Mouse (Mus musculus) granulocyte monocyte progenitor cell, adult 5-6 weeks (primary cell): ENCODE measurements around the gene Fam160b1. TPM values are rescaled to one million over a fixed set of nuclear protein-coding genes. Genes with fewer than 3 reads are reported as not detected.
A peak's percentile ranks its signal among the peaks of the same experiment; 100 is the strongest.

Experiments used
- ATAC-seq: replicated peaks from 2 replicates; pipeline ENCODE4 v1.8.0; 2016; ENCODE audit warnings: mild to moderate bottlenecking, moderate TSS enrichment, inconsistent platforms; ENCODE audit not compliant: poor library complexity, severe bottlenecking
- total RNA-seq, 2 experiments: library from RNA; stranded (forward) in 1 of 2; stranded (reverse) in 1 of 2; fragments of 200-712, 200-1000 nt in 1 of 2; fragments of >200 nt in 1 of 2; fragmentation: Nextera tagmentation in 1 of 2; gene quantifications; 2 replicates each; pipeline ENCODE4 v1.2.3; 2014 to 2017

The Fam160b1 gene
- total RNA-seq (2014; fragmentation: Nextera tagmentation) (18.0 and 25.6 TPM in 2 replicates), total RNA-seq (2017) (15.3 and 15.8 TPM in 2 replicates)

DNA sequence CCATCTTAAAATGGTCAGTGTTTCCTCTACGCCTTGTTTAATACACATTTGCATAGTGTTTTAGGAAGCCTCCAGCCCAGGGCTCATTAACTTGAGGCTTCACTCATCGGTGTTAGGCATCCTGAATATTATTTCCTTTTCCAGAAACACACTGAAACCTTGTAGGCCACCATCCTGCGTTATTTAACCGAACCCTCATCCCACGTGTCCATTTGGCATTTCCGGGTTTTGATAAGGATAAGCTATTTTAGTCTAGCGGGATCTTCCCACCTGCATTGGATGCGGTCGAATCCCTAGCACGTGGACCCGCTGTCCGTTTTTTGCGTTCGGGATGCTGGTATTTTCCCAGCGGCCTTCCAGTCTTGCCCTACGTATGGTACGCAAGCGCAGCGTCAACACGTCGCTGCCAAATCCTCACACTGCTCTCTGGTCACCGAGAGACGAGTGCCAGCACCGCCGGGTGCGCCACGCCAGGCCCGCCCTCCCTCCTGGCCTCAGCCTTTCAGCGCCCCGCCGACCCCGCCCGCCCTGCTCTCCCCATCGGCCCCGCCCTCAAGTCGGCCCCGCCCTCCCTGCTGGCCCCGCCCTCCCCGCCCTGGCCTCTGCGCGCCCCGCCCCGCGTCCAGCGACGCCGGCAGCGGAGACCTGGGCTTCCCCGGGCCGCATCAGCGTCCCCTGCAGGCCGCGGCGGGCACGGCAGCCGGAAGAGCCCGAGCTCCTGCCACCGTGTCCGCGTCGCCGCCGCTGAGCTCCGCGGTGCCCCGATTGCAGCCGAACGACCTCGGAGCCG, at the start of gene Fam160b1:
Fam160b1 (plus strand) TSS at position 340 of the 790 bp plus-strand sequence.
- peak; percentile 70 for ATAC-seq

DNA sequence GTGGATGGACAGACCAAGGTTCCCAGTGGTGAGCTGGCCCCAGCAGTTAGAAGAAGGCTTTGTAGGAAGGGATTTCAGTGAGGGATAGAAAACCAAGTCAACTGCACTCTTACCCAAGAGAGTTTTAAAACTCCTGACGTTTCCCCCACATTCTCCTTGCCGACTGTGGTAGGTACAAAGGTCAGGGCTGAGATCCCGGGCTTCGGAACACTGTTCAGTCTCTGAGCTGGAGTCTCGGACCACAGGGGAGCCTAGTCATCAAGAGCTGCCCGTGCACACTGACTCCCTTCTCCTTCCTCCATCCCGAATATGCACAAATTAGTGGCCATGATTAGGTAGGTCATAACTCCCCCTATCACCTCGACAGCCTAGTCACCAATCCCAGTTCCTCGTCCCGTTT, 47.3 kb upstream of the Fam160b1 start:
- no peak for ATAC-seq

DNA sequence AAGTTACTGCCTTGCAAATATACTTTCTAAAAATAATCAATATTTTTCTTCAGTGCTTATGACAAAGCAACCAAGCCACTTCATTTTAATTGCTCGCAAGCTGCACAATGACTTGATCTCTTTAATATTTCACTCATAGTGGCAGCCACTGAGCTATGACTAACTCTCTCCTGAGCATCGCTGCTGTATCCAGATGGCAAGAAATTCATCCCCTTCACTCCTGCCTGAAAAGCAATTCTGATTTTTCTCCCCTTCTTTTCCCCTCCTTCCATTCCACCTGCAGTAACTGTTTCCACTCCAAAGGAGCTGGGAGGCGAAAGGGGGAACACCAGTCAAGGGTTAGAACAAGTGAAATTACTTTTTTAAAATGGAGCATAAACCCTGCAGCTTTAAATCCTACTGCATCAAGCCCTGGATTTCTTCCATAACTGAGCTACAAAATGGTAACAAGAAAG, 46.6 kb upstream of the Fam160b1 start:
- ATAC-seq = no peak

DNA sequence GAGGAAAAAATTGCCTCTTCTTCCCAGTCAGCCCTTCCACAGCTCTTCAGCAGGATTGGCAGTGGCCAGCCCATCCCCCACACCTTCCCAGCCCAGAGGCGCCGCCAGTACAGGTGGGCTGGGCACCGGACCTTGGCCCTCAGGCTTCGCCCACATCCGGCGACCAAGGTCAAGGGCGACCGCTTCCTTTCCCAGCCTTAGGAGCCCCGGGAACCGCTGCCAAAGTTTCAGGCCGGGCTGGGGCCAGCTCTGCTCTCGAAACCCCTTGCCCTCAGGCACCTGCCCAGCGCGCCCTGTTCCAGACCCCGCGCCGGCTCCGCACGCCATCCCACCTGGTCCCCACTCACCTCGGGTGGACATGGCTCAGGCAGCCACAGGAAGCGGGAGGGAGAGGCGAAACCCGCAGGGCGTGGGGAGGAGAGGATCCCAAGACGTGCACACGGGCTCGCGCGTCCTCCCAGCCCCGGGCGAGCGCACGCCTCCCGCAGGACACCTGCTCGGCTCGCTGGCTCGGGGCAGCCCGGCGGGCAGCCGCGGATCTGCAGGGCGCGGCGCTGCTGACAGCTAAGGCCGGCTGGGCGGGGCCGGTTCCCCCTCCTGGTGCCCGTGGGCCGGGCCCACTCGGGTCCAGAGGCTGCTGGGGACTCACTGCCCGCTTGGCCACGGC, 46.0 kb upstream of the Fam160b1 start, which contains the start of gene Ablim1:
Ablim1 (minus strand) TSS at position 574 of the 667 bp plus-strand sequence.
- peak; percentile 68 for ATAC-seq

DNA sequence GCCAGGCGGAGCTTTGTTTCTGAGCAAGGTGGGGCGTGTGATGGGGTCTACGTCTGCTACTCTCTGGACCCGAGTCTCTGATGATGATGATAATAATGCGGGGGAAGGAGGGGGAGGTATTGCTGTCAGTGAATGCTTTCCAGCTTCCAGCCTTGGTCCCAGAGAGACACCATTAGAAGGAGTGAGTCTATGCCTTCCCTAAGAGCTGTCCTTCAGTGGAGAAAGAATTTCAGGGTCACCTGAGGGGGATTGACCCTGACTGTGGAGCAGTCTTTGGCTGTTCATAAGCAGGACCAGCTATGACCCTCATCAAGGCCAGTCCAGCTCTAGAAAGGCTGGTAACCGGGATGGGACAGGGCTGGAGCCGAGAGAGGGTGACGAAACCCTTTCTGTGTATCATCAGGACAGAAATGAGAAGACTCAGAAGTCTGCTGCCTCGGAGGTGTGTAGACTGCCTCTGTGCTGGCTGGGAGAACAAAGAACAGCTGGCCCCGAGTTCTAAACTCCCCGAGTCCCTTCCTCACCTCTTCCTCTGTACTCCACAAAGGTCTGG, 45.4 kb upstream of the Fam160b1 start:
- no peak; the same call in 1 of the 2 replicates for ATAC-seq

DNA sequence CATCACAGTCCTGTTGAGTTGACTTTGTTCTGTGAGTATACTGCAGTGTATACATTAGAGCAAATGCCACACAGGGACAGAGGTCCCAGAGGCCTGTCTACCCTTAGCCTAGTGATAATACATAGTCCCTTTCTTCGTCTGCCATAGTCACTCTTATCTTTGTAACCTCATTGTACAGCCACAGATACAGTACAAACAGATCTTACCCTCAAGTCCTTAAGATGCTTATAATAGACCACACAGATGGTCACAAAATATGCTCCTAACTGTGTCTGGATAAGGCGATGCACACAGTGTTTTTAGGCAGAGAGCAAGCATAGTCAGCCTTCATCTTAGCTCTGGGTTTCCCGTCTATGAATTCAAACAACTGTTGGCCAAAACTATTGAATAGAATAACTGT, 43.9 kb upstream of the Fam160b1 start:
- ATAC-seq = no peak

DNA sequence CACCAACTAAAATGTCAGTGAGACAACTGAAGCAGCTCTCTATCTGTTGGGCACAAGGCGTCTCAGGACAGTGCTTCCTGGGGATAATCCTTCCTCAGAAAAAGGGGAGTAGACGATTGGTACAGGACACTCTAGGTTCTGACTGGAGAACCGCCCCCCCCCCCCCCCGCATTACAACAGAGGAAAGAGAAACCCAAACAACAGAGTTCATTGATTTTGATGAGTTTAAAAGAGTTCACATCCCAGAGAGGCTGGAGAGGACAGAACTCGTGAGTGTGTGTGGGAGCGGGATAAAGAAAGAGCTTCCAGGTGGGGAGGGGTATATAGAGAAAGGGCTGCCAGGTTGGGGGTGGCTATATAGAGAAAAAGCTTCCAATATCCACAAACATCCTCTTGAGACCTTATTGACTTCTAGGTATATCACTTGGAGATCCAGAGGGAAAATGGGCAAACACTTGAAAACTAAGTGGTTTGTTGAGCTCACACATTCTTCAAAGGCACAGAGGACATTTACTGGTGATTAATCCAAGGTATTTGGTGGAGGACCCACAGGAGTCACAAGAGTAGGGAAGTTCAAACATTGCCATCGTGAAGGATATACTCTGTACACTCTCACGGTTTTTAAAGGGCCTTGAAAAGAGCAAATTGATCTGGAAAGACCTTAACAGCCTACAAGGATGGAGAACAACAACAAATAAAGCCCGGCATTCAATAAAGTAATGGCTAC, 39.7 kb upstream of the Fam160b1 start:
- no peak for ATAC-seq

DNA sequence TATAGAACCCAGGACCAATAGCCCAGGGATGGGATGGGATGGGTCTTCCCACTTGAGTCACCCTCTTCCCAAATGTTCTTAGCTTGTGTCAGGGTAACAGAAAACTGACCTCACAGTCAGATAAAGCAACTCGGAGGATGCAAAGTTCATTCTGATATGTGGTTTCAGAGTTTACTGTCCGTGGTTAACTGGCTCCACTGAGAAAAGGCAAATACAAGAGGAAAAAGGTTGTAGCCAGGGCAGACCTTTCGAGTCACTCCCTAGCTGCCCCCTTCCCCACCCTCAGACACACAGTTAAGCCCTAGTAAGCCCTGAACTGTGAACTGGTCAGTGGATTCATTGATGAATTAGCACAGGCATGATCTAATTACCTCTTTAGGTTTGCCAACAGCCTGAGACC, 38.6 kb upstream of the Fam160b1 start:
- no peak for ATAC-seq

DNA sequence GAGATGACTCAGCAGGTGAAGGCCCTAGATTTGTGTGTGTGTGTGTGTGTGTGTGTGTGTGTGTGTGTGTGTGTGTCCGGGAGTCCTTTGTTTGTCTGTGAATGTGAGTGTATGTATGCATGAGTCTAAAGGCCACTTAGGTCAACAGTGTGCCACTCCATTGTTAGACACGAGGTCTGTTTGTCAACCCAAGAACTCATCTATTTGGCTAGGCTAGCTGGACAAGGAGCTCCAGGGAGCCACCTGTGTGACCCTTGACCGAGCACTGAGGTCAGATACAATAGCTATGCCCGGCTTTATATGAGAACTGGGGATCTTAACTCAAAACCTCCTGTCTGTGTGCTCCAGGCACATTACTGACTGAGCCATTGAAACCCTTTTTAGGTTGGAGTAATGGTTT, 38.0 kb upstream of the Fam160b1 start:
- ATAC-seq = no peak

DNA sequence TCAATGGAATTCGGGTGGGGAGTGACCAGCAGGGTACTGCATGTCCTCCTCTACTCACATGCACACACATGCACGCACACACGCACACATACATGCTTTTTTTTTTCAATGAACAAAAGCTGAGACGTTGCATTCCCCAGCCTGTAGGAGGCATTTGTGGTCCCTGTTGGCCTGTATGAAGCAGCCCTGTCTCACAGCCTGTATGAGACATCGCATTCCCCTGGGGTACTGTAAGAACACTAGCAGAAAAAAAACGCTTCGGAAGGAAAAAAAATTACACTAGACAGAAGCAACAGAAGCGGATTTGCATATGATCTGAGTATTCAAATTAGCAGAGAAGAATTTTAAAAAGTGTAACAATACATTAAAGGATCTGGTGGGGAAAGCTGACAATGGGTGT, 37.4 kb upstream of the Fam160b1 start:
- no peak for ATAC-seq

DNA sequence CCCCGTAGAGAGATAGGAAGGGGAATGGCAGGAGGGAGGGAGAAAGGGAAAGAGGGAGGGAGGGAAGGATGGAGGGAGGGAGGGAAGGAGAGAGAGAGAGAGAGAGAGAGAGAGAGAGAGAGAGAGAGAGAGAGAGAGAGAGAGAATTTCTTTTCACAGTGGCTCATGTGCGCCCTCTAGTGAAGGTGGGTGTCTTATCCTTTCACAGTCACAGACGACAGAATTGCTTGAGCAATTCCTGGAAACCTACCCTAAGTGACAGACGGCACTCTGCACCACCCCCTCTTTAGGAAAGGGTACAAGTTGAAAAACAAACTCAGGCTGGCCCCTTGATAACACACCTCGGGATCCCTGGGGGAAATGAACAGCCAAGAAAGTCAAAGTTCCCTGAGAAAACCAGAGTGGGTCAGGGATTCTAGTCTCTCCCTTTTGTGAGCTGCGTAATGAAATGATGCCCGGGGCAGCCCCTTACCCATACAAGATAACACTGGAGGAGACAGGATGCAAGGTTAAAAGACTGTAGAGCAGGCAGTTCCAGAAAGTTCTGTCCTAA, 34.7 kb upstream of the Fam160b1 start:
- ATAC-seq = peak; percentile 73

DNA sequence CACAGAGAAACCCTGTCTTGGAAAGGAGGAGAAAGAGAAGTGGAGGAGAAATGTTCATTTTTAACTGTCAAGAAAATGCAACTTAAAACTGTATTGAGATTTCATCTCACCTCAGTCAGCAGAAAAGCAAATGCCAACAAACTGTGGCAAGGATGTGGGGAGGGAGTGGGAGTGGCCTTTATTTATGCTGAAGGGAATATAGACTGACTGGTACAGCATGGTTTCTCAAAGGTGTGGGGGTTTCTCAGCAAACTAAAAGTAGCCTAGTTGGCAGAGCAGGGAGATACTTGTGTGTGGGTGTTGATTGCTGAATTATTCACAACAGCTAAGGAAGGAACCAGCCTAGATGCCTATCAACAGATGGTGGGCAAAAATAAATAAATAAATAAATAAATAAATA, 32.8 kb upstream of the Fam160b1 start:
- ATAC-seq = no peak

DNA sequence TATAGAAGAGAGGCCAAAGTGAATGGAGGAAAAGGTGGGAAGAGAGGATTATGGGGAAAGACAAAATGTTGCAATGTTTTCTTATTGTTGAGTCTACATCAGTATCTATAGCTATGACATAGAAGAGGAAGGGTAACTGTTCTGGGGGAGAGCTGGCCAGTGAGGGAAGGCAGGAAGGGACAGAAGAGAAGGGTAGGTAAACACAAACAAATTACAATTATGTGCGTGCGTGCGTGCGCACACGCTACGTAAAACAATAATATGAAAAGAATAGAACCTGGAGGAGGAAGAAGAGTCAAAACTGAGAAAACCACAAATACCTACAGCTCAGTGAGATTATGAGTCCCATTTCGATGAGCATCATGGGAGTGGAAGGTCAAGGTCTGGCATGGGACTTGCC, 32.2 kb upstream of the Fam160b1 start:
- ATAC-seq = no peak

DNA sequence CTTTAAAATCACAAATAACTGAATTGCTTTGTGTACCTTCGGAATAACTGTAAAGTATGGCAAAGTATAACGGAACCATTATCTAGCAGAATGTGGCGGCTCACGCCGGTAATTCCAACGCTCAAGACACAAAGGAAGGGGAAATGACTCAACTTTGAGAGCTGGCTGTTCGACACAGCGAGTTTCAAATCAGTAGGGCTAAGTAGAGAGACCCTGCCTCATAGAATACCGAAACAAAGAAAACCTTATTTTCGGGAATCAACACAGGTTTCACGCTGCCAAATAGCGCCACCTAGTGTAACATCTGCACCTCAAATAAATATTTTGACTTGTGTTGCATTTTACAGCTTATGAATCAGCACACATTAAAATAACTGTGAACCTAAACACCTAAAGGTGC, 31.7 kb upstream of the Fam160b1 start:
- ATAC-seq = 0 out of 2 replicates have a peak, but pooled peaks have one; percentile 33

DNA sequence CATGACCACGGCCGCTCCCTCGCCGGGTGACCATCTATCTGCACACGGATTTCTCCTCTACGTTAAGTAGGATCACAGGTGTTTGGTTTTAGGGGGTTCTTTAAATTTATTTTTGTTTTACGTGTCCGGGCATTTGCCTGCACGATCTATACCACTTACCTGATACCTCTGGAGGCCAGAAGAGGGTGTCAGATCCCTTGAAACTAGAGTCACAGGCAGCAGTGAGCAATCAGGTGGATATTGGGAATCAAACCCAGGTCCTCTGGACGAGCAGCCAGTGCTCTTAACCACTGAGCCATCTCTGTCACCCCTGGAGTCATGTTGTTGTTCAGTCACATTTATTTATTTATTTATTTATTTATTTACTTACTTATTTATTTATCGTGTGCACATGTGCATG, 30.2 kb upstream of the Fam160b1 start:
- no peak for ATAC-seq

DNA sequence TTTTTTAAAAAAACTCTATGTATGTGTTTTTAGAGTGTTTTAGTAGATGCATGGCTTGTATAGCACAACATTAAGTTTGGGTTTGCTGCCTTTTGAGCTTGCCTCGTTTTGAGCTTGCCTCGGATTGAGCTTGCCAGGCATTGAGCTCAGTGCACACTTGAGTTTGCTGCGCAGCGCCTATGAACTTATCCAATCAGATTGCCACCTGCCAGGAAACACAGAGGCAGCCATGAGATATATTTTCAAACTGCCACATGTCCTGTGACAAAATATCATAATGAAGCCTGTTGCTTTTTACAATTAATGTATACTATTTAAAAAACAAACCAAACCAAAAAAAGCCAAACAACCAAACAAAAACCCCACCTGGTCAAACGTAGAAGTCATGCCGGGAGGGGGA, 29.2 kb upstream of the Fam160b1 start:
- ATAC-seq = no peak

DNA sequence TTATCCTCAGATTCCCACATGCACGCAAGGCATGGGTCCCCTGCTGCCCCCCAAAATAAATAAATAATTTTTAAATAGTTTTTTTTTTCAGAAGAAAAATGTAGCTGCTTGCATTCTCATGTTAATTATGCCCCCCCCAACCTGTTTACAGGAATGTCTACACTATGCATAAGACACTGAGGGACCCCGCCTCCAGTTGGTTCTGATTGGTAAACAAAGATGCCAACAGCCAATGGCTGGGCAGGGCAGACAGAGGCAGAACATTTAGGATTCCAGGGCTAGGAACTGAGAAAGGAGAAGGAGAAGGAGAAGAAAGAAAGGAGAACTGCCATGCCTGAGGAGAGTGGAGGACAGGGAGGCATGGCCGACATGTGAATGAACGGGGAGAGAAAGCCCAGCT, 27.1 kb upstream of the Fam160b1 start:
- peak; percentile 42 for ATAC-seq

DNA sequence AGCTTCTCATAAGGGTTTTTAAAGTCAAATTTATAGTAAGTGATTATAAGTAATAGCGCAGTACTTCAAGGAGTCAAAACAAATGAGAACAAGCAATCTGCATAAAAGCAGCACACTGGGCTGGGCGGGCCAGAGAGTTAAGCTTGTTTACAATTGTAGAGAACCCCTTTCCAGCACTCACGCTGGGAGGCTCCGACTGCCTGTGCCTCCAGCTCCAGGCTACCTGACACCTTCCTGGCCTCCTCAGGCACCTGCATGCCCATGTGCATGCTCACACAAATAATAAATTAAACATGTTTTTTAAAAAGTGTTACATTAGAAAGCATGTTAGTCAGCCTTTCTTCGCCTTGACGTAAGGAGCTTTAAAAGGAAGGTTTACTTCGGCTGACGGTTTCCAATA, 25.3 kb upstream of the Fam160b1 start:
- ATAC-seq = no peak

DNA sequence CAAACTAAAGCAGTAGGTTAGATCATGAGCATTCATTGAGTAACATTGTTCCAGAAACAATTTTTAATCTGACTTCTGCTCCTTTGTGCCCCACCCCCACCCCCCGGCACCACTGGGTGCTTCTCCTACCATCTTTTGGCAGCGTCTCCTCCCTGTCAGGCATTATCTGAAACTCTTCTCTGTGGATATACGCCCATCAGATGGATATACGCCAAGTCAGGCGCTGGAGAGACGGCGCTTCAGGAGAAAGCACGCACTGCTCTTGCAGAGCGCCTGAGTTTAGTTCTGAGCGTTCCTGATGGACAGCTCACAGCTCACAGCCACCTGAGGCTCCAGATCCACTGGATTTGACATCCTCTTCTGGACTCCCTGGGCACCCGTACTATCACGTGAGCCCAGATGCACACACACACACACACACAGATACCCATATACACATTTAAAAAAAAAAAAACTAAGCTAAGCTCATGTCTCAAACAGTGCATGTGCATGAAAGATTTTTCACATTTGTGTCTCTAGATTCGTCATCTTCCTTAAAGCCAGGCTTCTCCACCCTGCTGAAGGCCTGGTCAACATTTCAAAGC, 21.1 kb upstream of the Fam160b1 start:
- ATAC-seq = no peak
